Comparison of ENCODE assay signal across 7 mouse cellular contexts in the genomic region with DNA sequence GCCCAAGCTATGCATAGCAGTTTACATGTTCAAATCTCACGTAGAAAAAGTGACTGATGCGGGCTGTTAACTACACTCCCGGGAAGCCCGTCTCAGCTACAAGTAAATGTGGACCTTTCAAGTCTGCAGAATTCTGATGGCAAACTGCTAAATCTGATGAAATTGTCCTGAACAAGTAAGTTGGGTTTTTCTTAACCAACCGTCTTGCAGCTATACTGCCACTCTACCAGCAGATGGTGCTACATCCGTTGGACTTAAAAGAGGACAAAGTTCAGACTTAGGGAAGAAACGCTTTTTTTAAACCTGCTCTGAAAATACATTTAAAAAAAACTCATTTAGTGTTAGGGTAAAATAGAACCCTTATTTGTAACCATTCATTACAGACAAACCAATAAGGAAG. TPM values are rescaled to one million over a fixed set of nuclear protein-coding genes. Genes with fewer than 3 reads are reported as not detected.
A peak's percentile ranks its signal among the peaks of the same experiment; 100 is the strongest.
DNase-seq lines count a peak whose midpoint lies in the region; ATAC-seq and TF ChIP-seq lines count a peak whose summit lies in the region.

No protein-coding gene starts in this region.

- peaks cover 4% of the 10 kb centered on the region; the same call in 1 of the 2 replicates for H3K4me1 ChIP-seq in forebrain, embryonic 11.5 days (replicated peaks; ENCODE audit: control insufficient read depth, insufficient read depth, low read length)
- peaks cover 24% of the 10 kb centered on the region for H3K4me1 ChIP-seq in intestine, embryonic 15.5 days (replicated peaks)
- peaks cover 29% of the 10 kb centered on the region for H3K4me1 ChIP-seq in liver, postnatal 0 days (ENCODE audit: insufficient read depth)
- peaks cover 51% of the 10 kb centered on the region for H3K4me1 ChIP-seq in neural tube, embryonic 13.5 days (replicated peaks)

- no peaks in the 10 kb centered on the region; the same call in 1 of the 2 replicates for H3K36me3 ChIP-seq in forebrain, embryonic 11.5 days (ENCODE audit: control insufficient read depth, insufficient read depth, low read length)
- no peaks in the 10 kb centered on the region for H3K36me3 ChIP-seq in intestine, embryonic 15.5 days
- peaks cover 5% of the 10 kb centered on the region; the same call in 1 of the 2 replicates for H3K36me3 ChIP-seq in liver, postnatal 0 days (replicated peaks; ENCODE audit: insufficient read depth, low read length)
- H3K36me3 ChIP-seq in neural tube, embryonic 13.5 days, result 0 out of 2 replicates have a peak, but pooled peaks cover 7% of the 10 kb centered on the region

- H3K9me3 ChIP-seq in forebrain, embryonic 11.5 days (ENCODE audit: control insufficient read depth, low read length), result no peaks in the 10 kb centered on the region
- no peaks in the 10 kb centered on the region for H3K9me3 ChIP-seq in intestine, embryonic 15.5 days
- H3K9me3 ChIP-seq in liver, postnatal 0 days (ENCODE audit: low read length), result no peaks in the 10 kb centered on the region
- no peaks in the 10 kb centered on the region for H3K9me3 ChIP-seq in neural tube, embryonic 13.5 days

- 36% methylated on average over 7 of the region's 7 CpGs for WGBS in forebrain, embryonic 11.5 days
- 20% methylated on average over 7 of the region's 7 CpGs for WGBS in intestine, embryonic 15.5 days
- 31% methylated on average over 7 of the region's 7 CpGs for WGBS in liver, postnatal 0 days (ENCODE audit: insufficient replicate concordance)
- WGBS in neural tube, embryonic 13.5 days, result 28% methylated on average over 7 of the region's 7 CpGs

- peak overlapping the region; percentile 41; the same call in 1 of the 2 replicates for H3K9ac ChIP-seq in forebrain, embryonic 11.5 days (ENCODE audit: low read length)
- H3K9ac ChIP-seq in intestine, embryonic 15.5 days, result peak overlapping the region; percentile 6
- H3K9ac ChIP-seq in liver, postnatal 0 days (replicated peaks), result no peak overlapping the region
- H3K9ac ChIP-seq in neural tube, embryonic 13.5 days, result no peak overlapping the region

- peak; percentile 31; the same call in 1 of the 2 replicates for TF ChIP-seq EP300 in liver, postnatal 0 days (IDR thresholded peaks at IDR 0.05; ENCODE audit: low read depth)

- TF ChIP-seq CTCF in liver, postnatal 0 days (IDR thresholded peaks at IDR 0.05; ENCODE audit: low read depth), result peak; percentile 92

- H3K4me2 ChIP-seq in forebrain, embryonic 11.5 days (ENCODE audit: low read depth, low read length, severe bottlenecking), result peak overlapping the region; percentile 68
- H3K4me2 ChIP-seq in intestine, embryonic 15.5 days (replicated peaks), result peak overlapping the region; percentile 54
- peak overlapping the region; percentile 74 for H3K4me2 ChIP-seq in liver, postnatal 0 days (ENCODE audit: low read depth, low read length)
- peak overlapping the region; percentile 85 for H3K4me2 ChIP-seq in neural tube, embryonic 13.5 days

- peak; percentile 42 to 67 for DNase-seq in CD8-positive naive resting alpha-beta T cell, adult 2 months (ENCODE audit: low read depth in 2 of 2, low spot score in 2 of 2)
- DNase-seq in R1 (ENCODE audit: low read depth, low spot score), result peak; percentile 86
- DNase-seq in forebrain, embryonic 11.5 days (ENCODE audit: low spot score), result peak; percentile 51
- peak; percentile 27 for DNase-seq in liver, postnatal 0 days

- no peak for ATAC-seq in forebrain, embryonic 11.5 days (replicated peaks; ENCODE audit: low FRiP score)
- ATAC-seq in intestine, embryonic 15.5 days, result no peak
- no peak for ATAC-seq in liver, postnatal 0 days
- ATAC-seq in neural tube, embryonic 13.5 days (ENCODE audit: low read depth), result no peak
- ATAC-seq in activated CD4-positive, CD25-positive, alpha-beta regulatory T cell, adult 4 months, result no peak

- no peaks in the 10 kb centered on the region for H3K27me3 ChIP-seq in forebrain, embryonic 11.5 days (ENCODE audit: control insufficient read depth, insufficient read depth, low read length)
- no peaks in the 10 kb centered on the region for H3K27me3 ChIP-seq in intestine, embryonic 15.5 days (replicated peaks)
- no peaks in the 10 kb centered on the region for H3K27me3 ChIP-seq in liver, postnatal 0 days (ENCODE audit: insufficient read depth, low read length)
- no peaks in the 10 kb centered on the region for H3K27me3 ChIP-seq in neural tube, embryonic 13.5 days

- H3K27ac ChIP-seq in forebrain, embryonic 11.5 days (ENCODE audit: low read depth, low read length), result no peak overlapping the region
- H3K27ac ChIP-seq in intestine, embryonic 15.5 days, result no peak overlapping the region
- H3K27ac ChIP-seq in liver, postnatal 0 days (ENCODE audit: low read depth), result peak overlapping the region; percentile 45; the same call in 1 of the 2 replicates
- no peak overlapping the region for H3K27ac ChIP-seq in neural tube, embryonic 13.5 days (replicated peaks)

- H3K4me3 ChIP-seq in forebrain, embryonic 11.5 days (ENCODE audit: low read depth, low read length), result peak overlapping the region; percentile 99
- H3K4me3 ChIP-seq in intestine, embryonic 15.5 days (replicated peaks), result peak overlapping the region; percentile 23
- H3K4me3 ChIP-seq in liver, postnatal 0 days (ENCODE audit: low read depth, low read length), result peak overlapping the region; percentile 96
- H3K4me3 ChIP-seq in neural tube, embryonic 13.5 days, result peak overlapping the region; percentile 99

RNA-seq across cellular contexts. Expression of a gene that starts 2.2 kb away (rescaled TPM):
- polyA plus RNA-seq in forebrain, embryonic 11.5 days (2014; fragmentation: Nextera tagmentation; extraction: Ambion mirVana), result 50.5 and 51.2 TPM in 2 replicates
- polyA plus RNA-seq in intestine, embryonic 15.5 days (2015; fragmentation: Nextera tagmentation; extraction: Ambion mirVana), result 28.2 and 36.2 TPM in 2 replicates
- 11.0 and 11.4 TPM in 2 replicates for polyA plus RNA-seq in liver, postnatal 0 days (2015; fragmentation: Nextera tagmentation; extraction: Ambion mirVana)
- 53.7 and 56.0 TPM in 2 replicates for polyA plus RNA-seq in neural tube, embryonic 13.5 days (2015; fragmentation: Nextera tagmentation; extraction: Ambion mirVana)
- 10 to 100 TPM; 20.5 to 32.4 TPM for polyA plus RNA-seq in activated CD4-positive, CD25-positive, alpha-beta regulatory T cell, adult 4 months (2017; shearing (Covaris generic))

RNA-seq across cellular contexts. Expression of a gene that starts 12.7 kb away (rescaled TPM):
- 3.1 TPM in 2 replicates for polyA plus RNA-seq in forebrain, embryonic 11.5 days (2014; fragmentation: Nextera tagmentation; extraction: Ambion mirVana)
- polyA plus RNA-seq in intestine, embryonic 15.5 days (2015; fragmentation: Nextera tagmentation; extraction: Ambion mirVana), result 2.6 and 2.8 TPM in 2 replicates
- polyA plus RNA-seq in liver, postnatal 0 days (2015; fragmentation: Nextera tagmentation; extraction: Ambion mirVana), result 2.2 and 2.9 TPM in 2 replicates
- 11.5 and 12.3 TPM in 2 replicates for polyA plus RNA-seq in neural tube, embryonic 13.5 days (2015; fragmentation: Nextera tagmentation; extraction: Ambion mirVana)
- polyA plus RNA-seq in activated CD4-positive, CD25-positive, alpha-beta regulatory T cell, adult 4 months (2017; shearing (Covaris generic)), result 1 to 10 TPM; 7.0 to 9.8 TPM

RNA-seq across cellular contexts. Expression of a gene that starts 31.3 kb away (rescaled TPM):
- polyA plus RNA-seq in forebrain, embryonic 11.5 days (2014; fragmentation: Nextera tagmentation; extraction: Ambion mirVana), result 41.6 and 45.8 TPM in 2 replicates
- 43.0 and 44.0 TPM in 2 replicates for polyA plus RNA-seq in intestine, embryonic 15.5 days (2015; fragmentation: Nextera tagmentation; extraction: Ambion mirVana)
- polyA plus RNA-seq in liver, postnatal 0 days (2015; fragmentation: Nextera tagmentation; extraction: Ambion mirVana), result 35.4 and 37.6 TPM in 2 replicates
- polyA plus RNA-seq in neural tube, embryonic 13.5 days (2015; fragmentation: Nextera tagmentation; extraction: Ambion mirVana), result 76.8 and 80.8 TPM in 2 replicates
- 100 to 1,000 TPM; 250 to 265 TPM for polyA plus RNA-seq in activated CD4-positive, CD25-positive, alpha-beta regulatory T cell, adult 4 months (2017; shearing (Covaris generic))

Comparison
In these comparisons a context has a peak if more than half of its experiments do, and no peak if none do; other contexts are left out.
1. DNase-seq: peak in every context shown above with its lines; median percentile 86 in R1; 54 in CD8-positive naive resting alpha-beta T cell, adult 2 months; 51 in forebrain, embryonic 11.5 days; 27 in liver, postnatal 0 days.
2. H3K4me3 ChIP-seq: peak in every context shown above with its lines; median percentile 99 in forebrain, embryonic 11.5 days; 99 in neural tube, embryonic 13.5 days; 96 in liver, postnatal 0 days; 23 in intestine, embryonic 15.5 days.
3. H3K9ac ChIP-seq: peak in forebrain, embryonic 11.5 days (single experiment) and intestine, embryonic 15.5 days (single experiment); none in liver, postnatal 0 days (single experiment) and neural tube, embryonic 13.5 days (single experiment).
4. Peak in every context shown above with its lines, with median percentiles within 50 percentile points of each other: H3K4me2 ChIP-seq.